Mouse (Mus musculus) embryonic facial prominence, embryonic 12.5 days (tissue): ENCODE data around the gene Psmb8. TPM values are rescaled to one million over a fixed set of nuclear protein-coding genes. Genes with fewer than 3 reads are reported as not detected.
"Not testable (repeated sequence)": the region's sequence is repeated elsewhere in the genome, so short reads cannot be mapped to it uniquely, and the experiment has no call there.

Source experiments
- ATAC-seq: fragments of 200-750 bp; cut with Nextera tagmentation; 2 replicates; pipeline ENCODE4 v1.8.0; 2017; ENCODE audit not compliant: insufficient number of reproducible peaks, insufficient read depth, low FRiP score, low TSS enrichment
- H3K27ac ChIP-seq: fragments of 300-500 bp; sonication (generic); 2 replicates; pipeline ENCODE4 v1.5.1; 2016; ENCODE audit warnings: mild to moderate bottlenecking
- H3K27me3 ChIP-seq: fragments of 300-500 bp; sonication (generic); 2 replicates; pipeline ENCODE4 v1.6.1; 2016; ENCODE audit warnings: mild to moderate bottlenecking, moderate library complexity
- H3K36me3 ChIP-seq: fragments of 300-500 bp; sonication (generic); 2 replicates; pipeline ENCODE4 v1.6.1; 2016; ENCODE audit warnings: mild to moderate bottlenecking
- H3K4me1 ChIP-seq: fragments of 300-500 bp; sonication (generic); 2 replicates; pipeline ENCODE4 v1.6.1; 2016
- H3K4me2 ChIP-seq: fragments of 300-500 bp; sonication (generic); replicated peaks from 2 replicates; pipeline ENCODE4 v1.6.1; 2016; ENCODE audit warnings: mild to moderate bottlenecking, moderate library complexity
- H3K4me3 ChIP-seq: fragments of 300-500 bp; sonication (generic); 2 replicates; pipeline ENCODE4 v1.5.1; 2016; ENCODE audit warnings: mild to moderate bottlenecking
- H3K9ac ChIP-seq: fragments of 300-500 bp; sonication (generic); 2 replicates; pipeline ENCODE4 v1.6.1; 2016; ENCODE audit warnings: mild to moderate bottlenecking, moderate library complexity
- H3K9me3 ChIP-seq: fragments of 300-500 bp; sonication (generic); 2 replicates; pipeline ENCODE4 v1.6.1; 2016; ENCODE audit warnings: mild to moderate bottlenecking, moderate library complexity
- WGBS: fragments of 180-500 bp; shearing (Covaris S2); methylation state at CpG from one replicate; pipeline ENCODE4 v1.1.7; 2016; 5-methylcytosine and 5-hydroxymethylcytosine counted together
- polyA plus RNA-seq: library from polyadenylated mRNA; unstranded; fragments of >200 nt; fragmentation: Nextera tagmentation; extraction: Ambion mirVana; gene quantifications from 2 replicates; pipeline ENCODE4 v1.2.1, GENCODE M21; 2016

Gene Psmb8
- polyA plus RNA-seq, 1 experiment from 2014 or later = 3.5 TPM

DNA sequence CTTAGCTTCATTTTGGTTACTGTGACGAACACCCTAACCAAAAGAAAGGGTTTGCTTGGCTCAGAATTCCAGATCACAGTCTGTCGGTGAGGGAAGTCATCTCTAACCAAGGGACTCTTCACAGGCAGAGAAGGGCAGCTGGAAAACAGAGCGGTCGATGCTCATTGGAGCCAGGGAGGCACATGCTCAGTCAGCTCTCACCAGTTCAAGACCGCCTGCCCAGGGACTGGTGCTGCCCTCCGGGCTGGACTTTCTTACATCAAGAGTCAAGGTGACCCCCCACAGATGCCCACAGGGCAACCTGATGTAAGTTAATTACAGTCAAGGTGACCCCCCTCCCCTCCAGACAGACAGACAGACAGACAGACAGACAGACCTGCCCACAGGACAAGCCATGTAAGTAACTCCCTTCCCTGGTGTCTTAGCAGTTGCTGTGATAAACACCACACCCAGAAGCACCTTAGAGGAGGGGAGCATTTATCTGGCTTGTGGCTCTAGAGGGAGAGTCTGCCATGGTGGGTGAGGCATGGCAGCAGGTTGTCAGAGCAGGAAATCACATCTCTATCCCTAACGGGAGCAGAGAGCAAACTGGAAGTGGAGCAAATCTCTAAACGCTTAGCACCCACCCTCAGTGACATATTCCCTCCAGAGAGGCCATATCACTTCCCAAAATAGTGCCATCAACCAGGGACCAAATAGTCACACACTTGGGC is 19.9 kb downstream of the Psmb8 start:
- H3K27ac ChIP-seq = no peak overlapping the region
- no peak overlapping the region for H3K9ac ChIP-seq
- WGBS = 86% methylated on average over 8 of the region's 8 CpGs
- peaks cover 4% of the 10 kb centered on the region; the same call in 1 of the 2 replicates for H3K9me3 ChIP-seq
- H3K27me3 ChIP-seq = peaks cover 30% of the 10 kb centered on the region
- H3K4me2 ChIP-seq = no peak overlapping the region
- no peak for ATAC-seq
- H3K4me1 ChIP-seq = no peaks in the 10 kb centered on the region
- H3K36me3 ChIP-seq = no peaks in the 10 kb centered on the region
- H3K4me3 ChIP-seq = no peak overlapping the region

DNA sequence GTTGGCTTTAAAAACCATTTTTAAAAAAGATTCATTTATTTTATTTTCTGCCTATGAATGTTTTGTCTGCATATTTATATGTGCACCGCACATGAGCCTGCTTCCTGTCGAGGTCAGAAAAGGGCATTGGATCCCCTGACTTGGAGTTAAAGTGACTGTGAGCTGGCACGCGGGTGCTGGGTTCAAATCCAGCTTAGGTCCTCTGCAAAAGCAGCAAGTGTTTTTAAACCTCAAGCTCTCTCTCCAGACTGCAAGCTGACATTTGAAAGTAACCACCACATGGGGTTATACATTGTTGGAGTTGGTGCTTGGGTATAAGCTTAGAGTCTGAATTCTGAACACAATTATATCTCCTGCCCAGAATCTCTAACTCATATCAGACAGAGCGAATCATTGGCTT is 20.5 kb downstream of the Psmb8 start:
- H3K4me3 ChIP-seq = no peak overlapping the region
- no peak overlapping the region for H3K27ac ChIP-seq
- H3K36me3 ChIP-seq = no peaks in the 10 kb centered on the region
- 83% methylated on average over 5 of the region's 5 CpGs for WGBS
- H3K4me2 ChIP-seq = no peak overlapping the region
- no peaks in the 10 kb centered on the region for H3K4me1 ChIP-seq
- peaks cover 4% of the 10 kb centered on the region; the same call in 1 of the 2 replicates for H3K9me3 ChIP-seq
- H3K9ac ChIP-seq = no peak overlapping the region
- H3K27me3 ChIP-seq = peaks cover 24% of the 10 kb centered on the region
- no peak for ATAC-seq

DNA sequence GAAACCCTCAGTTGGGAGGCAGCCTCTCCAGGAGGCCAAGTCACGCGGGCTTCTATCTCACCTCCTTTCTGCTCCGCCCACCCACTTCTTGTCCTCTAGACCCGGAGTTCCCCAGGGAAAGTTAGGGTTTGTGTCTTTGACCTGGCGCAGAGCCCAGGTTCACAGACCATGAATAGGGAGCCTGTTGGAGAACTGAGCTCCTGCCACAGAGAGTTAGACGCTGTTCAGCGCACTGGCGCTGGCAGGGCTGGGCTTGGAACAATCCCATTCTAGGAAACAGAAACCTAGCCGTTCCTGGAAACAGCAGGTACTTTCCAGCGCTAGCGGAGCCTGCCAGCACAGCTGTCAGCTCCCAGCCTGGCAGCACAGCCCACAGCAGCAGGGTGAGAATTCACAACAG is 21.2 kb downstream of the Psmb8 start:
- H3K27ac ChIP-seq = no peak overlapping the region
- 84% methylated on average over 11 of the region's 11 CpGs for WGBS
- no peak overlapping the region for H3K9ac ChIP-seq
- H3K27me3 ChIP-seq = peaks cover 19% of the 10 kb centered on the region
- H3K4me1 ChIP-seq = no peaks in the 10 kb centered on the region
- peaks cover 4% of the 10 kb centered on the region; the same call in 1 of the 2 replicates for H3K9me3 ChIP-seq
- H3K36me3 ChIP-seq = no peaks in the 10 kb centered on the region
- no peak for ATAC-seq
- H3K4me2 ChIP-seq = no peak overlapping the region
- no peak overlapping the region for H3K4me3 ChIP-seq

DNA sequence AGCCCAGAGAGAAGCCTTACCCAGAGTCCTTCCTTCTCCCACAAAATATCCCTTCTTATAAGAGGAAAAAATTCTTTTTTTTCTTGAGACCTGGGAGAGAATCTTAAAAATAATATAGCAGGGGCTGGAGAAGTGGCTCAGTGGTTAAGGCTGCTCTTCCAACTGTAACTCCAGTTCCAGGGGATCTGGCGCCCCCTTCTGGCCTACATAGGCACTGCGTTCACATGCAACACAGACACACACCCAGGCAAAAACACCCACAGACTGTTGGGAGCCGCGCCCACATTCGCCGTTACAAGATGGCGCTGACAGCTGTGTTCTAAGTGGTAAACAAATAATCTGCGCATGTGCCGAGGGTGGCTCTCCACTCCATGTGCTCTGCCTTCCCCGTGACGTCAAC is 21.6 kb downstream of the Psmb8 start:
- not testable (repeated sequence) for H3K4me3 ChIP-seq, H3K36me3 ChIP-seq

DNA sequence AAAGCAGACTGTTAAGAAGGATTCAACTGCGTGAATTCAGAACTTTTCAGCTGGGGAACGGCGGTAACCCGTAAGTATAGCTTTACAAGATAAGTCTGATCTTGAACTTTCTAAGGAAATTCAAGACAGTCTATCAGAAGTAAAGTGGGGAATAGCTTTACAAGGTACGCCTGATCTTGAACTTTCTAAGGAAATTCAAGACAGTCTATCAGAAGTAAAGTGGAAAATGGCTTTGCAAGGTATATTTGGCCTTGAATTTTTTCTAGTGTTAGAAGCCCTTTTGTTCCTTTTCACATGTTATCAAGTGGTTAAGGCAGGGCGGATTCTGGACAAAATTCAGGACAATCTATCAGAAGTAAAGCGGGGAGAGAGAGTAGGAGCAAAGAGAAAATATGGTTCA is 22.3 kb downstream of the Psmb8 start:
- not testable (repeated sequence) for H3K4me2 ChIP-seq, H3K9ac ChIP-seq, ATAC-seq, H3K27ac ChIP-seq, H3K36me3 ChIP-seq, H3K27me3 ChIP-seq, H3K4me1 ChIP-seq, H3K4me3 ChIP-seq, H3K9me3 ChIP-seq
- WGBS = 94% methylated on average over 4 of the region's 7 CpGs

More for the DNA sequence above, 21.6 kb downstream of the Psmb8 start:
- not testable (repeated sequence) for H3K9me3 ChIP-seq, ATAC-seq, H3K4me2 ChIP-seq, H3K9ac ChIP-seq, H3K27ac ChIP-seq, H3K4me1 ChIP-seq
- WGBS = 93% methylated on average over 9 of the region's 11 CpGs
- H3K27me3 ChIP-seq = peaks cover 14% of the 10 kb centered on the region

DNA sequence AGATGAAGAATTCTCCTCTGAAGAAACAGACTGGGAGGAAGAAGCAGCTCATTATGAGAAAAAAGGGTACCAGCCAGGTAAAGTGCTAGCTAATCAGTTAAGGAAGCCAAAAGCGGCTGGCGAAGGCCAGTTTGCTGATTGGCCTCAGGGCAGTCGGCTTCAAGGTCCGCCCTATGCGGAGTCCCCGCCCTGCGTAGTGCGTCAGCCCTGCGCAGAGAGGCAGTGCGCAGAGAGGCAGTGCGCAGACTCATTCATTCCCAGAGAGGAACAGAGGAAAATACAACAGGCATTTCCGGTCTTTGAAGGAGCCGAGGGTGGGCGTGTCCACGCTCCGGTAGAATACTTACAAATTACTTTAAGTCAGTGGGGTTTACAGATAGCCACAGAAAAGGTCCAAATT is 22.9 kb downstream of the Psmb8 start:
- not testable (repeated sequence) for H3K9ac ChIP-seq, H3K27ac ChIP-seq, ATAC-seq, H3K9me3 ChIP-seq, H3K4me1 ChIP-seq, H3K27me3 ChIP-seq, H3K36me3 ChIP-seq, H3K4me3 ChIP-seq, H3K4me2 ChIP-seq
- 96% methylated on average over 5 of the region's 16 CpGs for WGBS

DNA sequence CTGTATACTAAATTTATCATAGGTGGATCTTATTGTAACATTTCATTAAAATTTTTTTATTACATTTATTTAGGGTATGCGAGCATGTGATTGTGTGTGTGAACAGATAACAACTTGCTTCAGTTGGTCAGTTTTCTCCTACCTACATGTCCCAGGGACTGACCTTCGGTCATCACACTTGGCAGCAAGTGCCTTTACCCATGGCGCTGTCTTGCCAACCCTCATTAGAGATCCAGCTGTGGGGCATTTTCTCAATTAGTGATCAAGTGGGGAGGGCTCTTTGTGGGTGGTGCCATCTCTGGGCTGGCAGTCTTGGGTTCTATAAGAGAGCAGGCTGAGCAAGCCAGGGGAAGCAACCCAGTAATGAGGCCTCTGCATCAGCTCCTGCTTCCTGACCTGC is 27.3 kb downstream of the Psmb8 start:
- Histone ChIP-seq H3K9ac (no peak overlapping the region), H3K9me3 (peaks cover 7% of the 10 kb centered on the region; the same call in 1 of the 2 replicates), H3K4me2 (no peak overlapping the region), H3K36me3 (no peaks in the 10 kb centered on the region), H3K4me1 (no peaks in the 10 kb centered on the region), H3K4me3 (no peak overlapping the region), H3K27ac (no peak overlapping the region), H3K27me3 (no peaks in the 10 kb centered on the region)
- no peak for ATAC-seq
- WGBS = 91% methylated on average over 3 of the region's 3 CpGs

DNA sequence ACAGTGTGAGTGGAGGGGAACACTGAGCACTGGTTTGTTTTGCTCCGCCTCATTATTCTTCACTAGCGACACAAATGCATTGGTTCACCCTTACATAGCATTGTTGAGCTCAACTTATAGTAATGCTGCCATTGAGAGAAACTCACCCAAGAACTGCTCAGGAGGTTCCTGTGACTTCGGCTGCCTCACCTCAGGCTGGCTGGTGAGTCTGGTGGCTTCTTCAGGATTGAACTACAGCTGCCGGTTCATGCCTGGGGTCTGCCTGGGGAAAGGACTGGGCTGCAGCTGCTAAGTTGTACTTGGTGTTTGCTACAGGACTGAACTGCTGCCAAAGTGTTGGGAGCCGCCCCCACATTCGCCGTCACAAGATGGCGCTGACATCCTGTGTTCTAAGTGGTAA is 27.9 kb downstream of the Psmb8 start:
- Histone ChIP-seq H3K9ac (no peak overlapping the region), H3K4me3 (no peak overlapping the region), H3K4me1 (no peaks in the 10 kb centered on the region), H3K27ac (no peak overlapping the region), H3K36me3 (no peaks in the 10 kb centered on the region), H3K9me3 (peaks cover 7% of the 10 kb centered on the region; the same call in 1 of the 2 replicates), H3K27me3 (no peaks in the 10 kb centered on the region), H3K4me2 (no peak overlapping the region)
- no peak for ATAC-seq
- WGBS = 95% methylated on average over 8 of the region's 8 CpGs

DNA sequence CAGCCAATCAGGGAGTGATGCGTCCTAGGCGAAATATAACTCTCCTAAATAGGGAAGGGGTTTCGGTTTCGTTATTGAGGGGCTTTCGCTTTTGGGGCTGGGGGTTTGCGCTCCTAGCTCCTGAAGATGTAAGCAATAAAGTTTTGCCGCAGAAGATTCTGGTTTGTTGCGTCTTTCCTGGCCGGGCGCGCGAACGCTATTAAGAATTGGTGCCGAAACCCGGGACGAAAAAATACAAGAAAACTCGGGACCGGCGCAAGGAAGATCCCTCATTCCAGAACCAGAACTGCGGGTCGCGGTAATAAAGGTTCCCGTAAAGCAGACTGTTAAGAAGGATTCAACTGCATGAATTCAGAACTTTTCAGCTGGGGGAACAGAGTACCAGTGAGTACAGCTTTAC is 28.4 kb downstream of the Psmb8 start:
- H3K36me3 ChIP-seq, H3K9ac ChIP-seq, H3K4me1 ChIP-seq, ATAC-seq, H3K27me3 ChIP-seq, H3K9me3 ChIP-seq, H3K4me3 ChIP-seq, H3K4me2 ChIP-seq, H3K27ac ChIP-seq: not testable (repeated sequence)
- WGBS = 99% methylated on average over 13 of the region's 23 CpGs

DNA sequence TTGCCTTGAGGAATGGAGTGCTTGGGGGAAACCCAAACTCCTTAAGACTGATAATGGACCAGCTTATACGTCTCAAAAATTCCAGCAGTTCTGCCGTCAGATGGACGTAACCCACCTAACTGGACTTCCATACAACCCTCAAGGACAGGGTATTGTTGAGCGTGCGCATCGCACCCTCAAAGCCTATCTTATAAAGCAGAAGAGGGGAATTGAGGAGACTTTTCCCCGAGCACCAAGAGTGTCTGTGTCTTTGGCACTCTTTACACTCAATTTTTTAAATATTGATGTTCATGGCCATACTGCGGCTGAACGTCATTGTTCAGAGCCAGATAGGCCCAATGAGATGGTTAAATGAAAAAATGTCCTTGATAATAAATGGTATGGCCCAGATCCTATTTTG is 33.5 kb downstream of the Psmb8 start:
- ATAC-seq, H3K9ac ChIP-seq, H3K4me3 ChIP-seq, H3K27me3 ChIP-seq, H3K4me1 ChIP-seq, H3K36me3 ChIP-seq, H3K4me2 ChIP-seq, H3K27ac ChIP-seq, H3K9me3 ChIP-seq: not testable (repeated sequence)
- WGBS = 92% methylated on average over 7 of the region's 9 CpGs

DNA sequence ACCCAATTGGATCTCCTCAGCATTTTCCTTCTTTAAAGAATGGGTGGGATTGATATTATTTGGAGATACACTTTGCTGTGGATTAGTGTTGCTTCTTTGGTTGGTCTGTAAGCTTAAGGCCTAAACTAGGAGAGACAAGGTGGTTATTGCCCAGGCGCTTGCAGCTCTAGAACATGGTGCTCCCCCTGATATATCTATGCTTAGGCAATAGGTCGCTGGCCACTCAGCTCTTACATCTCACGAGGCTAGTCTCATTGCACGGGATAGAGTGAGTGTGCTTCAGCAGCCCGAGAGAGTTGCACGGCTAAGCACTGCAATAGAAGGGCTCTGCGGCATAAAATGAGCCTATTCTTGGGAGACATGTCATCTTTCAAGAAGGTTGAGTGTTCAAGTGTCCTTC is 34.5 kb downstream of the Psmb8 start:
- H3K4me3 ChIP-seq, H3K4me1 ChIP-seq, H3K9me3 ChIP-seq, H3K4me2 ChIP-seq, H3K36me3 ChIP-seq, H3K27ac ChIP-seq, H3K9ac ChIP-seq, ATAC-seq, H3K27me3 ChIP-seq: not testable (repeated sequence)
- 82% methylated on average over 6 of the region's 7 CpGs for WGBS

DNA sequence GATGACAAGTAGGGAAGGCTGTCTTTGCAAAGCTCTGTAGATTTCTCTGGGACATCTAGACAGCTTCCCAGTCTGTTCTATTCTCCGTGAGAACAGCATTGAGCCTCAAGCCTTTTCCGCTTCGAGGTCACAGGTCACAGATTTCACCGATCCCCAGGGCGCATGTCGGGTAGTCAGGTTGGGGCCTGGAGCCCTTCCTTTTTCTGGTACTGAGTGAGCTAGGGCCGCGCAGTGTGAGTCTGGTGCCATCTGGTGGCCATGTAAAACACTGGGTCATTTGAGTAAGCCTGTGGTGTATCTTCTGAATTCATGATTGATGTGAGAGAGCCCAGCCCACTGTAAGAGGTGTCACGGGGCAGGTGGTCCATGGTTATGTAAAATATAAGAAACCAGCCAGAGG is 37.4 kb downstream of the Psmb8 start:
- 42% methylated on average over 9 of the region's 9 CpGs for WGBS
- Histone ChIP-seq H3K27ac (no peak overlapping the region), H3K4me1 (no peaks in the 10 kb centered on the region), H3K9me3 (no peaks in the 10 kb centered on the region), H3K27me3 (no peaks in the 10 kb centered on the region), H3K36me3 (no peaks in the 10 kb centered on the region), H3K4me2 (no peak overlapping the region), H3K4me3 (no peak overlapping the region), H3K9ac (no peak overlapping the region)
- ATAC-seq = no peak; the same call in 1 of the 2 replicates
